Mouse (Mus musculus): Measurements from ENCODE around the gene Rps9. TPM values are rescaled to one million over a fixed set of nuclear protein-coding genes. Genes with fewer than 3 reads are reported as not detected.
"Not testable (repeated sequence)": the region's sequence is repeated elsewhere in the genome, so short reads cannot be mapped to it uniquely, and the experiment has no call there.

The Rps9 gene
- total RNA-seq, 4 experiments from 2014 or later: 852 to 952 (median 882) TPM

DNA sequence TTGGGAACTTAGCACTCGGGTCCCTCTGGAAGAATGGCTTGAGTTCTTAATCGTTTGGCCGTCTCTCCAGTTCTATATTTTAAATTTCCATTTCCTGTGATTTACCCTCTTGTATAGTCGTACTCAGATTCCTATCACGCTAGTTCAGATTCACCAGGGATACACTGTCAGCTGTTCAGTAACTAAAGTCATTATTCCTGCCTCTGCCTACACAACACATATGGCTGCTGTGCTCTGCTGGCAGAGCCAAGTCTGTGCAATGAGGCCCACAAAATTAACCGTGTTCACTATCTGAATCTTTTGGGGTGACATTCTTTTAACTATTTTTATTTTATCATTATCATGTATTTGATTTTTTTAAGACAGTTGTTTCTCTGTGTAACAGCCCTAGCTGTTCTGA, 5.3 kb upstream of the Rps9 start:
- no peak for DNase-seq

DNA sequence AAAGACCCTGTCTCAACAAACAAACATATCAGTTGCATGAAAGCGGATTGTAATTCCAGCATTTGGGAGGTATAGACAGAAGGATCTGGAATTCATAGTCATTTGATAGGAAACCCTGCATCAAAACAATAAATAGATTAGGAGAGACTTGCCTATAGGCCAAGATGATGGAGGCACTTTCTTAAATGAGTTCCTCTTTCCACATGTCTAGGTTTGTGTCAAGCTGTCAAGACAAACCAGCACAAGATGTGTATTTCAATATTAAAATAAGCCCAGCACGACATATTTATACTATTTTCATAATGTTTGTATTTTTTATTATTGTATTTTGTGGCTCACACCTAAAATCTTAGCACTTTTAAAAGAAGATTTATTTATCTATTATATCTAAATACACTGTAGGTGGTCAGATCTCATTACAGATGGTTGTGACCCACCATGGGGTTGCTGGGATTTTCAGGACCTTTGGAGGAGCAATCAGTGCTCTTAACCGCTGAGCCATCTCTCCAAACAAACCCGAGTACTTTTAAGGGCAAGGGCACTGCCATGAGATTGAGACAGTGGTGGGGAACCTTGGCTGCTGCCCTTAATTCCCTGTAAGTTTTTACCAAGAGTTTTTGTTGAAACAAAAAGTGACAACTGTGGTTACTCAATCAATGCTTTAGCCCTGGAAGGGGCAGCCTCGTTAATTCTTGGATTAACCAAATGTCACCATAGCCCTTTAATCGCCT, 480 bp upstream of the Rps9 start:
- DNase-seq: no peak

- DNase-seq: no peak
These were observed 682 bp downstream of the Rps9 start for GRCm38 (mm10) chr7:3704475-3704874.

- not testable (repeated sequence) for DNase-seq
These were observed 1.7 kb downstream of the Rps9 start for GRCm38 (mm10) chr7:3705461-3705860.

- no peak for DNase-seq
These were observed 2.1 kb downstream of the Rps9 start for GRCm38 (mm10) chr7:3705911-3706310.

GRCm38 (mm10) chr7:3706343-3706934, 2.6 kb downstream of the Rps9 start:
- DNase-seq: no peak

- no peak for DNase-seq
These were observed 3.2 kb downstream of the Rps9 start for GRCm38 (mm10) chr7:3707027-3707426.

DNA sequence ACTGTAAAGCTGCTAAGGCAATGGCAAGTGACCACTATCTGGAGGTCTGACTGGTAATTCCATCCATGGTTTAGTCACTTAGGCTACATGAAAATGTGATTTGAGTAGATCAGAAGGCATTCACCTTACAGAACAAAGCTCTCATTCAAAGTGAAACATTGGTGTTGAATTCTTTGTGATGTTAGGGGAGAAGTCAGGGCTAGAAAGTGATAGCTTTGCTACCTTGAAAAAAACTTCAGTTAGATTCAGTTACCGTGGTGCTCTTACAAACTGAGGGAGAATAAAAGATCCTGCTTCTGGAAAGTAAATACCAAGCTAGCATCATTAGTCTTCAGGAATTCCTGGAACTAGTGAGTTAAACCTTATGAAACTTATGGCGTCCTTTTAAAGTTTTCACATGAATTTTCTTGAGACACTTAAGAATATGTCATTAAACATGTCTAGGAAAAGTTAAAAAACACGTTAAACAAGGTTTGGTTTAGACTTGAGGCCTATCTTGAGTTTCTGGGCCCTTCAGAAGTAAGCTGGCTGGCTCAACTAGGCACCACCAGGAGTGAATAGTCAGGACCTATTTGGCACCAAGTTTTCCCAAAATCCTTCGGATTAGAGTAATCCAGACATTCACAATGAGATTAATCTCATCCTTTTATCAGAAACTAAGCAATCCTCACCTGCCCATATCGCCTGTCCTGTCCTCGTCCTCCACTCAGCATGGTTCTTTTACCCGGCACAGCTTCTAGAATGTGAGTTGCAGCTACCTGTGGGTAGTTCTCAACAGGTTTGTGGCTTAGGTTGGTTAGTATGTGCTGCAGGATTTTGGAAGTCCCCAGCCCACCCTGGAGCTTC, 4.0 kb downstream of the Rps9 start:
- DNase-seq: no peak

DNA sequence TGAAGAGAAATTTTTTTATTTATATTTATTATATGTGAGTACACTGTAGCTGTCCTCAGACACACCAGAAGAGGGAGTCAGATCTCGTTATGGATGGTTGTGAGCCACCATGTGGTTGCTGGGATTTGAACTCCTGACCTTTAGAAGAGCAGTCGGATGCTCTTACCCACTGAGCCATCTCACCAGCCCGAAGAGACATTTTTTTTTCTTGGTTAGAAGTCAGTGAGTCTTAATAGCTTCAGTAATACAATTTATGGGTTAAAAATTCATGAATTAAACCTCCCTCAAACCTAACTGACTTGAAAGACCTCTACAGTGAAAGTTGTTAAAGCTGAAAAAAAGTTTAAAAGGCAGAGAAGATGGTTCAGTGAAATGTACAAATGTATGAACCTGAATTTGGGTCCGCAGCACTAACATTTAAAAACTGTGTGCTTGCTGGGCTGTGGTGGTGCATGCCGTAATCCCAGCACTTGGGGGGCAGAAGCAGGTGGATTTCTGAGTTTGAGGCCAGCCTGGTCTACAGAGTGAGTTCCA, 4.7 kb downstream of the Rps9 start:
- not testable (repeated sequence) for DNase-seq

DNA sequence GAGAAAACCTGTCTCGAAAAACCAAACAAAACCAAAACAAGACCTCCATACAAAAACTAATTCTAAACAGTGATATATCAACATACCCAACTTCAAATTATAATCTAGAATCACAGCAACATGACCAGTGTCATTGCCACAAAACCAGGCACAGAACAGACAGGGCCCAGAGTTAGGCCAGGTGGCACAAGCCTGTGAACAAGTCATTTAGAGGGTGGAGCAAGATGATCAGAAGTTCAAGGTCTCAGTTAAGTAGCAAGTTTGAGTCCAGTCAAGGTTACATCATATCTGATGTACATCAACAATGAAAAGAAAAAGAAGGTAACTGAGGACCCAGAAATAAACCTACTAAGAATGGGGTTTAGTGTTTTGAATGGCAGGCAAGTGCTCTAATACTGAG, 5.2 kb downstream of the Rps9 start:
- no peak for DNase-seq

DNA sequence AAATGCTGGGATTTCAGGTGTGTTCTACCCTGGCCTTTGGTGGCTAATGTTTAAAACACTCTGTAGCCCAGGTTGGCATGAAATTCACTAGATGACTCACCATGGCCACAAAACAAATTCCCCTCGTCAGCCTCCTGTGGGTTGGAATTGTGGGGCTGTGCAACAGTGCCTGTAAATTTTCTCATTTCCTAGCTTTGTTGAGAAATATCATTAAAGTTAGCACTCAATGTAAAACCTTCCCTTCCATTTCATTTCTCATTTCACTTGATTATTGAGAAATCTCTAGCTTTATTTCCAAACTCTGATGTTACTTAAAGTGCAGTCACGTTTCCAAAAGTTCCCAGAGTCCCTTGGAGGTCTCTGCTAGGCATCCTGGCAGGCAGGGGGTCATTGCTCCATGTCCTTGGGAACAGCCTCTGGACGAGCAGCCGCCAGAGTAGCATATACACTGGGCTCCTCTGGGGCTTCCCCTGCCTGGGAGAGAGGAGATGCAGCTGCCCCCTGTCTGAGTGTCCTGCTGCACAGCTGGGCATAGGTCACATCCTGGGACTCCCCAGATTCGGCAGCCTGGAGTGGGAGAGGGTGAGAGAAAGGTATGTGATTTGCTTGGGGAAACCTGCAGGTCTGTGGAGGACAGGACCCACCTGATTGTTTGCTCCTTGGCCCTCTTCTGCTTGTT, 8.6 kb downstream of the Rps9 start:
- no peak for DNase-seq

GRCm38 (mm10) chr7:3715249-3715648, 11.5 kb downstream of the Rps9 start:
- no peak for DNase-seq

DNA sequence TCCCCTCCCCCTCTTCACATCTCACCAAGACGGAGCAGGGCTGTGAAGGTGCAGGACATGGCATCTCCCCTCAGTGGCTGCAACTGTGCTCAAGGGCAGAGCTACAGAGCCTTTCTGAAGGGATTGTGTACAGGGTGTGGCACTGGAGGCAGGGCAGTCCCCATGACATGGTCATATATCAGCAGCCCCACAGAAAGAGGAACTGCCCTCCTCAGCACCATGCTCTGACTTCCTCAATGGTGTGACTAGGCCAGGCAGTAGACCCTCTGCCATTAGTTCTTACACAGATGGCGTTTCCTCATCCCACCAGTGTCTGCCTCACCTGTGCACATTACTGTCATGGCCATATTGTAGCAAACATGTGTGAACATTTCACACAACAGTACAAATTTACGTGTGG, 16.5 kb downstream of the Rps9 start, which contains the start of gene Pirb:
Pirb (minus strand) TSS at position 124 of the 400 bp plus-strand sequence.
- not testable (repeated sequence) for DNase-seq

- not testable (repeated sequence) for DNase-seq
These were observed 21.7 kb downstream of the Rps9 start for GRCm38 (mm10) chr7:3725459-3725858.

- DNase-seq: not testable (repeated sequence)
These were observed 28.9 kb downstream of the Rps9 start for GRCm38 (mm10) chr7:3732675-3733074.

Small RNA genes within 50 kb of the gene (microRNA-seq; reads per million reads assigned to microRNA genes)
- gene Mir3572: 1.5 to 3.3 reads per million in 2 experiments

Other genes with a start within 250 kb of the Rps9 start
- under 1 TPM in 3 of 4 experiments, not detected in 1; 0.24 to 0.90 (median 0.66) TPM for gene Tarm1, start 201.4 kb upstream of the Rps9 start, total RNA-seq (2022)
- gene Oscar, start 87.8 kb upstream of the Rps9 start, total RNA-seq (2022): under 1 TPM in 2 of 4 experiments, not detected in 2; 0.17 to 0.21 TPM
- gene Ndufa3, start 86.6 kb upstream of the Rps9 start, total RNA-seq (2022): 100 to 1,000 TPM; 561 to 701 (median 624) TPM
- 10 to 100 TPM; 23.1 to 31.3 (median 24.9) TPM for gene Tfpt, start 74.1 kb upstream of the Rps9 start, total RNA-seq (2022)
- gene Prpf31, start 74.0 kb upstream of the Rps9 start, total RNA-seq (2022): 10 to 100 TPM; 38.9 to 57.0 (median 49.1) TPM
- gene Cnot3, start 58.7 kb upstream of the Rps9 start, total RNA-seq (2022): 10 to 100 TPM; 48.3 to 83.2 (median 60.9) TPM
- 10 to 100 TPM in 3 of 4 experiments, 1 to 10 TPM in 1; 9.6 to 14.1 (median 11.2) TPM for gene Leng1, start 38.2 kb upstream of the Rps9 start, total RNA-seq (2022)
- 10 to 100 TPM in 3 of 4 experiments, 1 to 10 TPM in 1; 7.8 to 17.7 (median 15.2) TPM for gene Tmc4, start 26.4 kb upstream of the Rps9 start, total RNA-seq (2022)
- gene Tsen34, start 11.1 kb upstream of the Rps9 start, total RNA-seq (2022): 100 to 1,000 TPM; 114 to 130 (median 122) TPM
- 10 to 100 TPM; 64.4 to 81.8 (median 71.1) TPM for gene Mboat7, start 10.5 kb upstream of the Rps9 start, total RNA-seq (2022)
- 1 to 10 TPM; 2.9 to 6.3 (median 5.0) TPM for gene Pirb, start 16.4 kb downstream of the Rps9 start, total RNA-seq (2022)
- 1 to 10 TPM in 1 of 4 experiments, under 1 TPM in 3; 0.49 to 1.5 (median 0.60) TPM for gene Gm15448, start 121.7 kb downstream of the Rps9 start, total RNA-seq (2022)
- under 1 TPM; 0.41 to 0.94 (median 0.54) TPM for gene Pira2, start 141.1 kb downstream of the Rps9 start, total RNA-seq (2022)
- gene Gm14548, start 194.1 kb downstream of the Rps9 start, total RNA-seq (2022): under 1 TPM in 2 of 4 experiments, not detected in 2; 0.26 to 0.35 TPM
- gene Lilra6, start 211.5 kb downstream of the Rps9 start, total RNA-seq (2022): under 1 TPM; 0.29 to 0.89 (median 0.78) TPM